Mouse (Mus musculus): Measurements from ENCODE around the gene Fam83g.

Fam83g gene

DNA sequence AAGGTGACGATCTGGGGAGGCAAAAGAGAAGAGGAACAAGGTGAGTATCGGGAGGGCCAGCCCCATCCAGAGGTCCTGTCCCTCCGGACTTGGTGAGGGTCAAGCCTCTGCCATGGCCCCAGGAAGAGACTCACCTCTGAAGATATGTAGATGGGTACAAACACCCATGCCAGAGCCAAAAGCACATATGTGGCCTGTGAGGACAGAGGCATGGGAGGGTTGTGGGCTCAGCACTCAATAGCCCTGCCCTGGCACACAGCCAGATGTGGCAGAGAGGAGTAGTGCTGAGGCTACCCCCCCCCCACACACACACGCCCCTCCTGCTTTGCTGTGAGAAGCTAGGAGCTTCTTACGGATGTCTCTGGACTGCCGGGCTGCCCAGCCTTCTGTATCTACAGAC lies 31.2 kb downstream of the Fam83g start:
- no peak for DNase-seq (ENCODE audit: low spot score)

DNA sequence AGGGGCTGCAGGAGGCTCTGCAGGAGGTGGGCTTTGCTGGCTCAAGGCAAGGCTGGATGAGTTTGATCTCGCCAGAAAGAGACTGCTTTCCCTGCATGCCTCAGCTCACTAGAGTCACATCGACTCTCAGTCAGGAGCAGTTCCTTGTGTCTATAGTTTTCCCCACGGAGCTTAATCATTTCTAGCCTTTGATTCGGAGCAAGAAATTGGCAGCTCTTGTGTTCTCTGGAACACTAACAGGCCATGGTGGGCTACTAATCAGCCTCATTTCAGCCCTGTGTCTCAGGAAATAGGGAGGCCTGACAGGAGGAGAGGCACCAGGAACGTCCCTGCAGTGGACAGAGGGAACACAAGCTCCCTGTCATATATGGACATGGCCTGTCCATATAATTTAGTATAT lies 34.1 kb downstream of the Fam83g start:
- no peak for DNase-seq (ENCODE audit: low spot score)

DNA sequence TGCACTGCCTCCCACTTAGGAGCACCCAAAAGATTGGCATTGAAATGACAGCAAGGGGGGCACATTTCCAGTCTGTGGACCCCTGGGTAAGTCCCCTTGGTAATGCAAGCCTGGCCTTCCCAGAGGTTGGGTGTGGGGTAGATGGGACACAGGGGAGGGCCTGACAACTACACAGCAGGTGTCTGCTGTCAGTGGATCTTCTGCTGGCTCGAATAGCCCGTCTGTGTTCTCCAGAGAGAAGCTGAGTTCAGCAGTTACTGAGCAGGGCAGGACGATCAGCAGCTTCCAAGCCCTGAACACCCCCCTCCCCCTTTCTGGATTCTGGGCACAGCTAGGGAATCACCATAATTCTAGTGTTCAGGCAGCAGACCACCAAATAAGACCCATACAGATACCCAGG lies 35.5 kb downstream of the Fam83g start:
- no peak for DNase-seq (ENCODE audit: low spot score)

DNA sequence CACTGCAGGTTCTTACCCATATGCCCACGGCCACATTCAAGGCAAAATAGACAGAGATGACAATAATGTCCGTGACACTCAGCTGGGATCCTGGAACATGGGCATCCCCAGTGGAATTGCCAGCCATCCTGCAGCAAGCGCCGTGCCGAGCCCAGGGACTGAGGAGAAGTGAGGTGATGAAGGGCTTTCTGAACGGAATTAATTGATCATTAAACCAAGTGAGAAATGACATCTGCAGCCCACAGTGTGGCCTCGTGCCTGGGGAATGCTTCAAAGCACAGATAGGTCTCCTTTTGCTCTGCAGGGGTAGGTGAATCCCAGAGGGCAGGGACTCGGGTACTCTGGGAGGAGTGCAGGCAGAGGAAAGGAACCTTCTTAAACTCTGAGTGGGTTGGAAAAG lies 35.9 kb downstream of the Fam83g start:
- no peak for DNase-seq (ENCODE audit: low spot score)

DNA sequence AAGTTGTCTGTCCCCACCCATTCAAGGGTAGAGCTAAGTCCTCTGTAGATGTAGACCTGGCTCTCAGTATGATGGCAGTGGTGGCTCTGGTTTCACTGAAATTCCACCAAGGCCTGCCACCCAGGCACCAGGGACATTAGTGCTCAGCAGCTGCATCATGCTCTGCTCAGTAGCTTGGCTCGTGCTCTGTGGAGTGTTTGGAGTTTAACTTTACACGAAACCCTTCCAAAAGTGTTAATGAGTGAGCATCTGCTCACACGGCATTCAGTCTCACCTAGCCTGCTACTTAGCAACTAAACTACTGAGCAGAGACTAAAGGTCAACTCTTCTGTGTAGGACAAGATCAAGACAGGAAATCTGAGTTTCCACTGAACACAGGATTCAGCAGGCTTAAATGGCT lies 36.7 kb downstream of the Fam83g start, which contains the start of gene Slc5a10:
Gene Slc5a10 (minus strand): TSS at position 191 of the 400 bp plus-strand sequence.
- DNase-seq (ENCODE audit: low spot score): no peak

DNA sequence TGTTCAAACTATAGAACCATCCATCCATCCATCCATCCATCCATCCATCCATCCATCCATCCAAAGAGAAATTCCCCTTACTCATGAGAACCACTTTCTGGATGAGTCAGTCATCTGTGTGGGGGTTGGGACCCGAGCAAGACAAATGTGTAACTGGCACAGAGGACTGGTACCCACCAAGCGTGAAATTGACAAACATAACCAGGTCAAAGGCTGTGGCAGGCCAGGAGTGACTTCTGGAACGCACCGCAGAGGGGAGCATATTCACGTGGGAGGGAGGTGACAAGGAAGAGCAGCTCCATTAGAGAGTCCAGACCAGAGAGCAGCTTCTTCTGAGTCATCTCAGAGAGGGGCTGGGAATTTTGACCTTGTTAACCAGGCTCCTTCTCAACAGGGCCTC lies 38.2 kb downstream of the Fam83g start:
- DNase-seq (ENCODE audit: low spot score): no peak

DNA sequence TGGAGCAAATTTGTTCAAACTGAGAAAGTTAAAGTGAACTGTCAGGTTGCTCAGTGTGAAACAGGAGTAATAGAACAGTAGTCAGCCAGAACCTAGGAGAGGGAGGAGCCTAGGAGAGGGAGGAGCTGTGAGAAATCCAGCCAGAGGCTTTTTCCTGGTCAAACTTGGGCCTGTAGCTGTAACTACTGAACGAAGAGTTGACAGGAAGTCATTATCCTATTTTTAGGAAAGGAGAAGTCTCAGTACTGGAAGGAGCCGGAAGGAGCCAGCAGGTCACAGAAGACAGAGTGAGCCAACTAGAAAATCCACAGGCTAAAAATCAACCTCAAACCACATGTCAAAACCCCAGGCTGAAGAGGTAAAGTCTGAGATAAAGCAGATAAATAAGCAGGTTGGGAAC lies 44.1 kb downstream of the Fam83g start:
- DNase-seq (ENCODE audit: low spot score): no peak

DNA sequence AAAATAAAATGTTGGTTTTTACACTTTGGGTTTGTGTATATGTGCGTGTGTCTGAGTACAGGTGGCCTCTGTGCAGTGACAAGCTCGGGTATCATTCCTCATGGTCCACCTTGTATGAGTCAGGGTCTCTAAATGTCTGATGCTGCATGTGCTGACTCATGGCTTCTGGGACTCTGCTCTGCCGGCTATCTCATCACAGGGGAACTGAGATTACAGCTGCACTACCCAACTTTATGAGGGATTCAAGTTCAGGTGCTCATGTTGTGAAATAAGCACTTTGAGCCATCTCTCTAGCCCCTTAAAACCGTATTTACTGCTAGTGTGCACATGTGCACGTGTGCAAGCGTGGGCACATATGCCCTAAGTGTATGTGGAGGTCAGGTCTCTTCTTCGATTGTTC lies 48.8 kb downstream of the Fam83g start:
- no peak for DNase-seq (ENCODE audit: low spot score)

DNA sequence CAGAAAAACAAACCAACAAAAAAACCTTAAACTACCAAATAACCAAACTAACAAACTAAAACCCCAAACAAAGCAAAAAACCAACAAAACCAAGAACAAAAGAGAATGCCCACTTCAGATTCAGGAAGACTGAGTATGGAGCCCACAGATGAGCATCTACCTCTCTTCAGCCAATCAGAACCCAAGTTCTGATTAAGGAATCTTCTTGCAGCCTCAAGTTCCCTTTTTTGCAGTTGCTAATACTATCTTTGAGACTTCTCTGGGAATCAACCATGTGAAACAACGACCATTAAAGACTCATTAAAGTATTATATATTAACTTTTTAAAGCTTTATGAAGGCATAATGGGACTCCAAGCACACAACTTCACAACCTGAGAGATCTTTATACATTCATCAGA lies 53.4 kb downstream of the Fam83g start:
- no peak for DNase-seq (ENCODE audit: low spot score)

DNA sequence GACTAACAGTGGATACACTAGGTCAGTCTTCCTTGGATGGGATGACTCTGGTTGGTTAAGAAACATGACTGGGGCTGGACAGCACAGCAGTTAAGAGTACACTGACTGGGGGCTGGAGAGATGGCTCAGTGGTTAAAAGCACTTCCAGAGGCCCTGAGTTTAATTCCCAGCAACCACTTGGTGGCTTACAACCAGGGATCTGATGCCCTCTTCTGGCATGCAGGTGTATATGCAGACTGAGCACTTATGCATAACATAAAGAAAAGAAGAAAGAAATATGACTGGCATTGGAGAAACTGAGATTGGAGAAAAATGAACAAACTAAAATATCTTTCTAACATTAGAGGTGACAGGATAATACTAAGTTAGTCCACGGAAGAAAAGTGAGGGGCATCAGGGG lies 56.6 kb downstream of the Fam83g start:
- no peak for DNase-seq (ENCODE audit: low spot score)

DNA sequence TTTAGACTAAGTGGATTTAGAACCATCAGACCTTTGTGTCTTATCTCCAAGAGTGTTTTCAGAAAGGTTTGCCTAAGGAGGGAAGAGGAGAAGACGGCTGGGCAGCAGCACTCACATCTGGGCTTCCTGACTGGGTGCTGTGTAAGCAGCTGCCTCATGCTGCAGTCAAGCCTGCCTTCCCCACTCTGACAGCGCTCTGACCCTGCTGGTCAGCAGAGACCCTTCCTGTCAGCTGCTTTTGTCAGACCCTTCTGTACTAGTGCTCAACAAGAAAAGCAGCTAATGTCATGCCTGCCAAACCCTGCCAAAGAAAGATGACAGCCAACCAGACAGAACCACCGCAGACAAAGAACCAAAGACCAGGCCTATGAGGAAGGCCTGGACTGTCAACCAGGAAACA lies 59.9 kb downstream of the Fam83g start:
- no peak for DNase-seq (ENCODE audit: low spot score)

DNA sequence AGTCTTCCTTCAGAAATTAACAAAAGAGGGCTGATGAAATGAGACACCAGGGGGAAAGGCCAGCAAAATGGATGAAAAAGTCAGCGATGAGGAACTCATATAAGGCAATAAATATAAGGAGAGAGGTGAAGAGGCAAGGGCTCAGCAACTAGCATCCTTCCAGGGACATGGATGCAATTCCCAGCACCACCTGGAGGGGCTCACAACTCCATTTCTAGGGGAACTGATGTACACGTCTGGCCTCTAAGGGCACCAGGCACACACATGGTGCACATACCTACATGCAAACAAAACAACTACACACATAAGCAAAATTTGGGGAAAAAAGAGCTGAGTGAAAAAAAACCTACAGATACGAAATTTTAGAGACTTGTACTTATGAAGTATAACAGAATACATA lies 60.6 kb downstream of the Fam83g start:
- no peak for DNase-seq (ENCODE audit: low spot score)

DNA sequence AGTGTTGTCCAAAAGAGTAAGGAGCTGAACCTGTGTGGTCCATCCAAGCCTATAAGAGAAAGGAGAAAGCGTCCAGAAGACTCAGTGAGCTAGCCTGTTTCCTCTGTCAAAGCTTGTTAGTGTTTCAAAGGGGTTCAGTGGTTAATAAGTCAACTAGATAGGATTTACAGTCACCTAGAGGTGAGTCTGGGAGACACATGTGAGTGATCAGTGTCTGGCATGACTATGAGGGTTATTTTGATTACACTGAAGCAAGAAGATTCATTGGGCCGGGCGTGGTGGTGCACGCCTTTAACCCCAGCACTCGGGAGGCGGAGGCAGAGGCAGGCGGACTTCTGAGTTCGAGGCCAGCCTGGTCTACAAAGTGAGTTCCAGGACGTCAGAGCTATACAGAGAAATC lies 61.9 kb downstream of the Fam83g start:
- DNase-seq (ENCODE audit: low spot score): no peak

DNA sequence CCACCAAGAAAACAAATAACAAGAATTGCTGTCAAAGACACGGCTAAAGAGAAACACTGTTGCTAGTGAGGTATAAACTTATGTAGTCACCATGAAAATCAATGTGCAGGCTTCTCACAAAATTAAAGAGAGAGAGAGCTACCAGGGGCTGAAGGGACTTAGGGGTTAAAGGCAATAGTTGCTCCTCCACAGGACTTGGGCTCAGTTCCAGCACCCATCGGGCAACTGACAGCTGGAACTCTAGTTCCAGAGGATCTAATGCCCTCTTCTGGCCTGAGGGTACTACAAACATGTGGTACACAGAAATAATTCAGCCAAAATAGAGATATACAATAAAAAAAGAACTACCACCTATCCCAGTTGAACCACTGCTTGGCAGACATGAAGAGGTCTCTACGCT lies 63.3 kb downstream of the Fam83g start:
- no peak for DNase-seq (ENCODE audit: low spot score)

DNA sequence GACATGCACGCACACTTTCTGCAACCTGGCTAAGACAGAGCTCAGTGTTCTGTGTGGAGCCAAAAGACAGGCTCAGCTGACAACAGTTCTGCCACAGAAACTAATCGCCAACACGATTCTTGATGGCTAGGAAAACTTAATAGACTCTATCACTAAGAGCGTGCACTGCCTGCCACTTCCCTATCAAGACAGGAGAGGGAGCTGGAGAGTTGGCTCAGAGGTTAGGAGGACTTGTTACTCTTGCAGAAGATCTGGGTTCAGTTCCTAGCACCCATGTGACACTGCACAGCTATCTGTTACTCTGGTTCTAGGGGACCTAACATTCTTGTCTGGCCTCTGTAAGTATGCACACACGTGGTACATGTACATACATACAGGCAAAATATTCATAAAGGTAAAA lies 67.7 kb downstream of the Fam83g start:
- no peak for DNase-seq (ENCODE audit: low spot score)

DNA sequence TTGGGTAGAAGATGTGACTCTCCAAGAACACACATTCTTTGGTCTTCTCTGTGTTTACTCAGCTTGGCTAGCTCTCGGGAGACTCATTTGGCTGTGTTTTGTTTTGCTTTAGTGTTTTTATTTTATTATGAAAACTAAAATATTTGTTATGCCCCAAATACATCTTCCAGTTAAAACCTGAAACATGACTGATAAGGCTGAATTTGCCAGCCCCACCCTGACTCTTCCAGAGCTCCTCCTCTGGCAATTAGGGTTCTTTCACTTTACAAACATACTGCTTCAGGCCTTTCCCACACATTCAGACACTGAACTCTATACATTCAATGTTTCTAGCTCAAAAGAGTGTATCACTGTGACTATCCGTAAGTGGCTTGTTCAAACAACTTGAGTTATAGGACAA lies 73.3 kb downstream of the Fam83g start:
- DNase-seq (ENCODE audit: low spot score): no peak
